Mouse (Mus musculus) heart, postnatal 0 days (tissue): ENCODE measurements around the gene Hlcs. TPM values are rescaled to one million over a fixed set of nuclear protein-coding genes. Genes with fewer than 3 reads are reported as not detected.

Source experiments
- ATAC-seq: fragments of 200-750 bp; cut with Nextera tagmentation; 2 replicates; pipeline ENCODE4 v1.8.0; 2017; ENCODE audit warnings: low read depth, moderate number of reproducible peaks, moderate library complexity; ENCODE audit not compliant: insufficient read depth
- DNase-seq: peaks from one replicate; pipeline ENCODE4 v3.0.0-alpha.2; 2016; ENCODE audit warnings: low spot score
- H3K27ac ChIP-seq: fragments of 300-500 bp; sonication (generic); 2 replicates; pipeline ENCODE4 v1.5.1; 2014; ENCODE audit warnings: low read depth, mild to moderate bottlenecking
- H3K27me3 ChIP-seq: fragments of 300-500 bp; sonication (generic); 2 replicates; pipeline ENCODE4 v1.6.1; 2014; ENCODE audit warnings: low read length, mixed read lengths; ENCODE audit not compliant: control insufficient read depth, insufficient read depth
- H3K36me3 ChIP-seq: fragments of 300-500 bp; sonication (generic); replicated peaks from 2 replicates; pipeline ENCODE4 v1.6.1; 2014; ENCODE audit warnings: low read length, mixed read lengths; ENCODE audit not compliant: control insufficient read depth, insufficient read depth
- H3K4me1 ChIP-seq: fragments of 300-500 bp; sonication (generic); 2 replicates; pipeline ENCODE4 v1.6.1; 2014; ENCODE audit warnings: antibody characterized with exemption; ENCODE audit not compliant: control insufficient read depth, insufficient read depth
- H3K4me2 ChIP-seq: fragments of 300-500 bp; sonication (generic); 2 replicates; pipeline ENCODE4 v1.6.1; 2014; ENCODE audit warnings: low read depth, mild to moderate bottlenecking, low read length, moderate library complexity
- H3K4me3 ChIP-seq: fragments of 300-500 bp; sonication (generic); 2 replicates; pipeline ENCODE4 v1.5.1; 2014; ENCODE audit warnings: low read depth, low read length
- H3K9ac ChIP-seq: fragments of 300-500 bp; sonication (generic); replicated peaks from 2 replicates; pipeline ENCODE4 v1.6.1; 2014; ENCODE audit warnings: low read depth, low read length, mixed read lengths
- H3K9me3 ChIP-seq: fragments of 300-500 bp; sonication (generic); replicated peaks from 2 replicates; pipeline ENCODE4 v1.6.1; 2016; ENCODE audit warnings: low read length; ENCODE audit not compliant: control insufficient read depth
- CTCF ChIP-seq: IDR thresholded peaks from 2 replicates; pipeline ENCODE4 v1.5.1; 2016; ENCODE audit warnings: antibody characterized with exemption, control low read depth, low read depth
- EP300 ChIP-seq: IDR thresholded peaks from 2 replicates; pipeline ENCODE4 v1.6.1; 2016; ENCODE audit warnings: antibody characterized with exemption, low read depth
- WGBS: fragments of 180-500 bp; shearing (Covaris S2); extraction: QIAGEN DNeasy Blood & Tissue Kit; methylation state at CpG from one replicate; pipeline ENCODE4 v1.1.7; 2014; 5-methylcytosine and 5-hydroxymethylcytosine counted together
- polyA plus RNA-seq: library from polyadenylated mRNA; unstranded; fragments of >200 nt; fragmentation: Nextera tagmentation; extraction: Ambion mirVana; gene quantifications from 2 replicates; pipeline ENCODE4 v1.2.1, GENCODE M21; 2015
- total RNA-seq: library from RNA; depleted of rRNA; stranded (reverse); fragments of >200 nt; gene quantifications from 2 replicates; pipeline ENCODE4 v1.2.3, GENCODE M21; 2014; ENCODE audit warnings: low replicate concordance

The Hlcs gene
- total and polyA plus RNA-seq, 2 experiments from 2014 or later, result 4.6 to 5.6 TPM

DNA sequence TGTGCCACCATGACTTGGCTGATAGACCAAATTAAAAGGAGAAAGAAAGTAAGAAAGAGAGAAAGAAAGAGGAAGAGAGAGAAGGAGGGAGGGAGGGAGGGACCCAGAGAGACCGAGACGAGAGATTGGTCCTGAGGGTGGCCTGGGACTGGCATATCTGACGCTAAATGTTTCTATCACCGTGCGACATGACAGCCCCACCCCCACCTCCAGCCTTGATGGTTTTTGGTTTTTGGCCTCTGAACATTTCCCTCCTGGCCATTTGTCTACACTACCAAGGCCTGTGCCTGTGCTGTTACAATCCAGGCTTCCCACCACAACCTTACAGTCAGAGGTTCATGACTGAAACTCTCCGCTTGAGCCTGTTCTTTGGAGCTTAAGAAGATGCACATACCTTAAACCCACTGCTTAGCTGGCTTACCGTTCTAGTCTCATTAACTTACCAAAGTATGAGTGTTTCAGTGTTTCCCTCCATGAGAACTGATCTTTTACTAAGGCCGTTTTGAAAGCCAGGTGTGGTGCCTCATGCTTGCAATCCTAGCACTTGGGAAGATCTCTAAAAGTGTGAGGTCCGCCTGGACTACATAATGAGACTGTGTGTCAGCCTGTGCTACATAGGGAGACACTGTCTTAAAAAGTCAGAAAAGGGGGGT, 18.0 kb upstream of the Hlcs start:
- no peaks in the 10 kb centered on the region for H3K9me3 ChIP-seq
- DNase-seq (no peak), ATAC-seq (no peak)
- no peaks in the 10 kb centered on the region for H3K36me3 ChIP-seq
- WGBS, result 83% methylated on average over 9 of the region's 9 CpGs
- TF ChIP-seq EP300 (no peak), CTCF (no peak)
- H3K4me1 ChIP-seq, result 0 out of 2 replicates have a peak, but pooled peaks cover 3% of the 10 kb centered on the region
- H3K9ac ChIP-seq, result no peak overlapping the region
- no peak overlapping the region for H3K27ac ChIP-seq
- no peak overlapping the region for H3K4me2 ChIP-seq
- H3K27me3 ChIP-seq, result 0 out of 2 replicates have a peak, but pooled peaks cover 3% of the 10 kb centered on the region
- H3K4me3 ChIP-seq, result no peak overlapping the region

DNA sequence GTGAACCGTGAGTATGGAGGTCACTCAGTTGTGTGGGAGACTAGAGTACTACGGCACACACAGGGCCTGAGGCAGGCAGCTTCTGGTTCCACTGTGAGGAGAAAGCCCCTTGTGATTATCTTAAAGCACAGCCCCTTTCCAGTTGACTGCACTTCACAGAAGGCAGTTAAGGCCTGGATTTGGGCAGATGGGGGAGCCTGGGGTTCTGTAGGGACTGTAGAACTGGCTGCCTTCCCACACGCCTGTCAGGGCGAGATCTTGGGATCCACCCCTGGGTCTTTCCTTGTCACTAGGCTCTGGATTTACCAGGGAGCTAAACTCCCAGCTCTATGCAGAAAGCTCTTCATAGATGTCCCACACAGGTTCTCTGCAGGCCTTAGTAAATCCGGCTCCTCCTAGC, 17.1 kb upstream of the Hlcs start:
- no peak for TF ChIP-seq CTCF
- no peak for TF ChIP-seq EP300
- WGBS, result 84% methylated on average over 5 of the region's 5 CpGs
- H3K4me3 ChIP-seq, result no peak overlapping the region
- H3K4me1 ChIP-seq, result 0 out of 2 replicates have a peak, but pooled peaks cover 3% of the 10 kb centered on the region
- DNase-seq (no peak), ATAC-seq (no peak)
- H3K27ac ChIP-seq, result no peak overlapping the region
- H3K36me3 ChIP-seq, result no peaks in the 10 kb centered on the region
- no peak overlapping the region for H3K4me2 ChIP-seq
- no peaks in the 10 kb centered on the region for H3K9me3 ChIP-seq
- H3K9ac ChIP-seq, result no peak overlapping the region
- H3K27me3 ChIP-seq, result 0 out of 2 replicates have a peak, but pooled peaks cover 3% of the 10 kb centered on the region

DNA sequence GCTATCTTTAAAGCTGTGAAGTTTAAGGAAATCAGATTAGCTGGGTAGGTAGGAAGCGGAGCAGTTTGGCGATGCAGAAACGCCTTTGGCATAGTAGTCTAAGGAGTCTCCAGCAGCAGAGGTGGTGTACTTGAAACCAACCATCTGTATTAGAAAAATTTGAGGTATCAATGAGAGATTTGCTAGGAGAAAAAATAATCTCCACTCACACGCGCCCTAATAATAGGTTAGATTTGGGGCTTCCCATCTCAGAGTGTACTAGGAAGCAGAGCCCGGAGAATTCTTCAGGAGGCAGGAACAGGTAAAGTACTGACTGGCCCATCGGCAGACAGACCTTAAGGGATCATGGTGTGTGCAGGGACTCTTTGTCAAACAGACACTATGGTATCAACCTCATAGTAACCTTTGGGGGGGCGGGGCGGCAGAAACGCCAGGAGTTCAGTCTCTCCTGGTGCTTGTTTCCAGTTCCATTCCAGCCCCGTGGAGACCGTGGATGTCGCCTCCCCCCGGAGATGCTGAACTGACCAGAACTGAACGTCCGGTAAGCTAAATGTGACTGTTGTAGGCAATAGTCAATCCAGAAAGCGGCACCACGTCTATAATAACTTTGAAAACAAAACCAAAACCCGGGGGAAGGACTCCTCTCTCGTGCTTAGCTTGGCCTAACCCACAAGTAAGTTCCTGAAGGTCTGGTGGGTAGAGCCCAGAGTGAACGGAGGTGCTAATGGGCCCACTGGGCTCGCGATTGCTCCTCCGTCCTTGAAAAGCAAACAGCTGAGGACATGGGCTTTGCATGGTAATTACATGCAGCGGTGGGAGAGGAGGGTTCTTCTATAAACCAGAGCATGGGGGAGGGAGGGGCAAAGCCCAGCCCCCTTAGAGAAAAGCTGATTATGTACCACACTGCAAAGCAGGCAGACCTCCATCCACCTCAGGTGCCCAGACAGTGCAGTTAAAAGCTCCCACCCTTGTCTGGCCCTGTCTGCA, 15.8 kb upstream of the Hlcs start:
- Histone ChIP-seq H3K4me3 (peak overlapping the region; percentile 71), H3K27ac (no peak overlapping the region), H3K9ac (no peak overlapping the region; the same call in 1 of the 2 replicates), H3K9me3 (no peaks in the 10 kb centered on the region), H3K4me2 (peak overlapping the region; percentile 93), H3K4me1 (0 out of 2 replicates have a peak, but pooled peaks cover 3% of the 10 kb centered on the region), H3K36me3 (no peaks in the 10 kb centered on the region), H3K27me3 (0 out of 2 replicates have a peak, but pooled peaks cover 3% of the 10 kb centered on the region)
- DNase-seq, result no peak
- no peak for ATAC-seq
- no peak for TF ChIP-seq EP300
- no peak for TF ChIP-seq CTCF
- WGBS, result 24% methylated on average over 25 of the region's 25 CpGs

DNA sequence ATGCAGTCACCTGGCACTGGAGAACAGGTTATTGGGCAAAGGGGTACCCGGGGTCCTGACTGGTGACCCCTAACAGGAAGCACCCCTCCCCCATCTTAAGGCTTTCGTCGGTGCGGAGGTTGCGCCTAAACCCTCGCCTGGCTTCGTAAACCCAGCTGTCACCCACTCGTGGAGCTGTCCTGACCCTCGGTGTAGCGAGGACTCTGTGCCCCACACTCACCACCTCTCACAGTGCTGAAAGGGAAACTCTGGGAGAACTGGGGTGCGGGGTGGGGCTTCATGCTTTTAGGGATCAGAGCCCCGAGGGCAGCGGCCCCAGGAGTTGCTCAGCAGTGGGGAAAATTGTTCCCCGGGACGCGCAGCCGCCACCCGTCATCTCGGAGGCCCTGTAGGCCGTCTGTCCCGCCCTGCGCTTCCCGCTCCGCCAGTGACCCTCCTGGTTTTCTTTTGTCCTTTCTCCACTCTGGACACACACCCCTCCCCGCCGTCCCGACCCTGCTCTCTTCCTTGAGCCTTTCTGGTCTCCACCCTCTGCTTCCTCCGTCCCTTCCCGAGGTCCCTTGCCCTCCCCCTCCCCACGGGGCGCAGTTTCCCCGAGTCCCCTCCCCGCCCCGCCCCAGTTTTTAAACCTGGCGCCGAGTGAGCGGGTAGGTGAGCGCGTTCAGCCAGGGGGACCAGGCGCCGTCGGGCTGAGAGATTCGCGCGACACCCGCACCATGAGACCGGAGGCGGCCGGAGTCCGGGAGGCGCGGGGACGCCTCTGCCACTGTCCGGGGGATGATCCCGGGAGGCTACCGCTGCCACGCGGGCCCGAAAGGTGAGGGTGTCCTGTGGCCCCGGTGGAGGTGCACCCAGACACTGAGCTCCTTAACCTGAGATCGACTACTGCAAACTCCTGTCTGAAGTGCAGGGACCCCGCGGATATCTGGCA, 14.7 kb upstream of the Hlcs start, which contains the start of gene Ripply3:
TSS of gene Ripply3 (plus strand) at position 640 of the 931 bp plus-strand sequence.
- H3K9me3 ChIP-seq, result no peaks in the 10 kb centered on the region
- peak within 1 kb of the TSS; percentile 93 for H3K4me2 ChIP-seq
- peak; percentile 71 for ATAC-seq
- TF ChIP-seq EP300, result no peak
- no peak for TF ChIP-seq CTCF
- peak within 1 kb of the TSS; percentile 71 for H3K4me3 ChIP-seq
- H3K4me1 ChIP-seq, result 0 out of 2 replicates have a peak, but pooled peaks cover 3% of the 10 kb centered on the region
- peak within 1 kb of the TSS; percentile 62 for H3K9ac ChIP-seq
- H3K27me3 ChIP-seq, result 0 out of 2 replicates have a peak, but pooled peaks cover 3% of the 10 kb centered on the region
- peak; percentile 35 for DNase-seq
- no peaks in the 10 kb centered on the region for H3K36me3 ChIP-seq
- peak within 1 kb of the TSS; percentile 33; the same call in 1 of the 2 replicates for H3K27ac ChIP-seq
- WGBS, result under 1% methylated on average over 63 of the region's 63 CpGs

DNA sequence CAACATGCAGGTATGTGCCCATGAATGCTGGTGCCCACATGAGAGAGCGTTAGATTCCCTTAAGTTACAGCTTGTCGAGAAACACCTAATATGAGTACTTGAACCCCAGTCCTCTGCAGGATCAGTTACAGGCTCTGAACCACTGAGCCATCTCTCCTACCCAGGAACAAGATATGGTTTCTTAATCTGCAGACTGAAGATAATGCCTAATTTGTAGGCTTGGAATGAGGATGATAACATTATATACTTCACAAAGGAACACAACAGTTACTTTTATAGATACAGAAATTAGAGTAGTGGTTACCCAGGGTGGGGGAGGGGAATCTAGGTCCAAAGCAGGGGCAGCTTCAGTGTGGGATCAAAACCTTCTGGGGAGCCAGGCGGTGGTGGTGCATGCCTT, 12.6 kb upstream of the Hlcs start:
- no peak overlapping the region for H3K4me2 ChIP-seq
- WGBS, result 88% methylated on average over 3 of the region's 3 CpGs

More for the DNA sequence above, 12.6 kb upstream of the Hlcs start:
- H3K36me3 ChIP-seq, result no peaks in the 10 kb centered on the region
- no peak for TF ChIP-seq CTCF
- TF ChIP-seq EP300, result no peak
- no peak overlapping the region for H3K4me3 ChIP-seq
- H3K27ac ChIP-seq, result no peak overlapping the region
- H3K27me3 ChIP-seq, result 0 out of 2 replicates have a peak, but pooled peaks cover 3% of the 10 kb centered on the region
- H3K4me1 ChIP-seq, result 0 out of 2 replicates have a peak, but pooled peaks cover 3% of the 10 kb centered on the region
- no peak for DNase-seq
- H3K9me3 ChIP-seq, result no peaks in the 10 kb centered on the region
- H3K9ac ChIP-seq, result no peak overlapping the region
- ATAC-seq, result no peak
